12 mouse cellular contexts compared by ENCODE assay signal in the genomic region with DNA sequence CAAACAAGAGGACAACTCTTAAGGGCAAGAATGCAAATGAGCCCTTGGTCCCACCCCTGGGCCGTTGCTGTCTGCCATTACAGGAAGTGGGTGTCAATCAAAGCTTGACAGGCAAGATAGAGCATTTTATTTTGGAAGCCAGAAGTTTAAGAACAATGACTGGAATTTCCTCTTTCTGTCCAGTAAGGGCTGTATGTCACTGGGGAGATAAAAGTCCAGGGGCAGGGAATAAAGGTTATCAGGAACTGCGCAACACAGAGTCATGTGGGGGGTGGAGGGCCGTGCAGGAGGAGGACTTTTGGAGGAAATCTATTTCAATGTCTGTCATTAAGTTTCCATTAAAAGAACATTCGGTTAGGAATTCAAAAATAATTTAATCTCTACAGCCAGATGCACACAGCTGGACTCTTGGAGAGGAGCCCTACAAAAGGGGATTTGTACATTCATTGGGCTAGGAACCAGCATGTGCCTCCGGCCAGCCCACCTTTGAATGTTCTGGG. TPM values are rescaled to one million over a fixed set of nuclear protein-coding genes. Genes with fewer than 3 reads are reported as not detected.
DNase-seq lines count a peak whose midpoint lies in the region; ATAC-seq and TF ChIP-seq lines count a peak whose summit lies in the region.
"Had no signal": no experiment of that assay in that cellular context is flagged by ENCODE, and none has a peak within 500 bp of the region (broad histone marks: within the 10 kb centered on the region; RNA-seq: fewer than 3 reads in every experiment).

No protein-coding gene starts in this region.

- no peak for TF ChIP-seq CTCF in lung, adult 2 months (IDR thresholded peaks at IDR 0.05; ENCODE audit: insufficient read depth, low read length)
- no peak for TF ChIP-seq CTCF in heart, postnatal 0 days (IDR thresholded peaks at IDR 0.05; ENCODE audit: low read depth)
- no peak for TF ChIP-seq CTCF in left cerebral cortex, adult 2 months (IDR thresholded peaks at IDR 0.05)

- intact Hi-C loops in left cerebral cortex, adult 2 months (cut with DNase I) = loop anchor here (10.0 kb wide), 1 partner anchor 544 kb away; no protein-coding TSS in a partner anchor

- TF ChIP-seq POLR2A in lung, adult 2 months (IDR thresholded peaks at IDR 0.05; ENCODE audit: borderline replicate concordance, extremely low read depth, low read depth, low read length) = no peak

- H3K27me3 ChIP-seq in heart, postnatal 0 days (ENCODE audit: control insufficient read depth, insufficient read depth, low read length) = no peaks in the 10 kb centered on the region
- H3K27me3 ChIP-seq in stomach, embryonic 16.5 days (ENCODE audit: control insufficient read depth, insufficient read depth, low read length) = no peaks in the 10 kb centered on the region
- H3K27me3 ChIP-seq: CH12.LX had no signal

- DNase-seq in lung, adult 18-20 months = peak; percentile 27 to 43
- no peak for DNase-seq in lung, adult 2 months
- DNase-seq in heart, postnatal 0 days (ENCODE audit: low spot score) = peak; percentile 76
- DNase-seq in kidney, postnatal 4 days = peak; percentile 80 to 84
- DNase-seq in left cerebral cortex, adult 2 months (ENCODE audit: extremely low spot score in 1 of 2, low spot score in 2 of 2) = no peak
- DNase-seq in cerebellum, postnatal 10 days = no peak
- no peak for DNase-seq in layer of hippocampus, adult 9-10 months (ENCODE audit: low spot score)
- DNase-seq: thymus, postnatal 25 days had no signal

- peak; percentile 72 for ATAC-seq in heart, postnatal 0 days (ENCODE audit: insufficient read depth, low read depth)
- ATAC-seq in stomach, embryonic 16.5 days (ENCODE audit: insufficient read depth, low FRiP score) = peak; percentile 17; the same call in 1 of the 2 replicates
- ATAC-seq: inflammation-experienced regulatory T-cells, adult 6 months had no signal

- no peak overlapping the region for H3K9ac ChIP-seq in heart, postnatal 0 days (replicated peaks; ENCODE audit: low read depth, low read length)
- H3K9ac ChIP-seq in stomach, embryonic 16.5 days (ENCODE audit: low read length) = no peak overlapping the region

- no peak overlapping the region for H3K4me3 ChIP-seq in lung, adult 2 months (replicated peaks; ENCODE audit: extremely low read depth, low read depth, low read length)
- no peak overlapping the region for H3K4me3 ChIP-seq in heart, postnatal 0 days (ENCODE audit: low read depth, low read length)
- no peak overlapping the region for H3K4me3 ChIP-seq in stomach, embryonic 16.5 days (replicated peaks; ENCODE audit: low read length)
- no peak overlapping the region for H3K4me3 ChIP-seq in left cerebral cortex, adult 2 months

- peaks cover 6% of the 10 kb centered on the region; the same call in 1 of the 2 replicates for H3K4me1 ChIP-seq in lung, adult 2 months (ENCODE audit: control insufficient read depth, insufficient read depth, low read length)
- peaks cover 17% of the 10 kb centered on the region; the same call in 1 of the 2 replicates for H3K4me1 ChIP-seq in heart, postnatal 0 days (ENCODE audit: control insufficient read depth, insufficient read depth)
- H3K4me1 ChIP-seq in stomach, embryonic 16.5 days (ENCODE audit: control insufficient read depth, insufficient read depth, low read length) = 0 out of 2 replicates have a peak, but pooled peaks cover 4% of the 10 kb centered on the region

- no peak overlapping the region for H3K4me2 ChIP-seq in heart, postnatal 0 days (ENCODE audit: low read depth, low read length)
- H3K4me2 ChIP-seq in stomach, embryonic 16.5 days (ENCODE audit: low read depth, low read length) = no peak overlapping the region

- H3K27ac ChIP-seq in heart, postnatal 0 days (ENCODE audit: low read depth) = peak overlapping the region; percentile 74
- H3K27ac ChIP-seq in stomach, embryonic 16.5 days (ENCODE audit: low read length) = no peak overlapping the region
- H3K27ac ChIP-seq in left cerebral cortex, adult 2 months = no peak overlapping the region

- no peaks in the 10 kb centered on the region for H3K9me3 ChIP-seq in heart, postnatal 0 days (replicated peaks; ENCODE audit: control insufficient read depth, low read length)
- no peaks in the 10 kb centered on the region for H3K9me3 ChIP-seq in stomach, embryonic 16.5 days (replicated peaks; ENCODE audit: control insufficient read depth, low read length)

- 26% methylated on average over 5 of the region's 5 CpGs for WGBS in lung, adult 2 months
- WGBS in heart, postnatal 0 days = 13% methylated on average over 5 of the region's 5 CpGs
- WGBS in stomach, embryonic 16.5 days = 25% methylated on average over 5 of the region's 5 CpGs

- H3K36me3 ChIP-seq in heart, postnatal 0 days (replicated peaks; ENCODE audit: control insufficient read depth, insufficient read depth, low read length) = no peaks in the 10 kb centered on the region
- no peaks in the 10 kb centered on the region for H3K36me3 ChIP-seq in stomach, embryonic 16.5 days (ENCODE audit: control insufficient read depth, insufficient read depth, low read length)

- peak; percentile 61; the same call in 1 of the 2 replicates for TF ChIP-seq EP300 in heart, postnatal 0 days (IDR thresholded peaks at IDR 0.05; ENCODE audit: low read depth)

RNA-seq across cellular contexts. Expression of gene Kcnj1, which starts 28.4 kb away (rescaled TPM):
- not detected in 2 replicates for polyA plus RNA-seq in lung, adult 2 months (2012; rRNA removed)
- total RNA-seq in heart, postnatal 0 days (2014; rRNA removed; ENCODE audit: low replicate concordance) = not detected in 2 replicates
- not detected in 2 replicates for polyA plus RNA-seq in heart, postnatal 0 days (2015; fragmentation: Nextera tagmentation; extraction: Ambion mirVana)
- not detected in 2 replicates for polyA plus RNA-seq in stomach, embryonic 16.5 days (2015; fragmentation: Nextera tagmentation; extraction: Ambion mirVana)
- total RNA-seq in left cerebral cortex, adult 2 months (2021) = not detected
- total RNA-seq: megakaryocyte-erythroid progenitor cell, adult 5-6 weeks had no signal
- polyA plus RNA-seq: inflammation-experienced regulatory T-cells, adult 6 months had no signal

RNA-seq across cellular contexts. Expression of gene Kcnj5, which starts 56.6 kb away (rescaled TPM):
- 0.96 and 1.7 TPM in 2 replicates for polyA plus RNA-seq in lung, adult 2 months (2012; rRNA removed)
- 42.8 and 58.1 TPM in 2 replicates for total RNA-seq in heart, postnatal 0 days (2014; rRNA removed; ENCODE audit: low replicate concordance)
- 31.9 and 32.5 TPM in 2 replicates for polyA plus RNA-seq in heart, postnatal 0 days (2015; fragmentation: Nextera tagmentation; extraction: Ambion mirVana)
- polyA plus RNA-seq in stomach, embryonic 16.5 days (2015; fragmentation: Nextera tagmentation; extraction: Ambion mirVana) = 0.05 and 0.16 TPM in 2 replicates
- total RNA-seq in left cerebral cortex, adult 2 months (2021) = under 1 TPM; 0.45 to 0.47 TPM
- total RNA-seq: CH12.LX had no signal
- polyA plus RNA-seq: inflammation-experienced regulatory T-cells, adult 6 months had no signal

Comparison
In these comparisons a context has a peak if more than half of its experiments do, and no peak if none do; other contexts are left out.
1. DNase-seq: peak in lung, adult 18-20 months (2 of 2), heart, postnatal 0 days (single experiment) and kidney, postnatal 4 days (2 of 2); none in lung, adult 2 months (single experiment), left cerebral cortex, adult 2 months (0 of 2), cerebellum, postnatal 10 days (0 of 2) and layer of hippocampus, adult 9-10 months (single experiment).
2. RNA of gene Kcnj5, which starts 56.6 kb away (polyA plus RNA-seq): 31.9 to 32.5 TPM in heart, postnatal 0 days; 0.96 to 1.7 TPM in lung, adult 2 months and 0.05 to 0.16 TPM in stomach, embryonic 16.5 days; every median in the first group is over 10 times any median in the second.